Mouse (Mus musculus): ENCODE measurements around the gene Mef2d. TPM values are rescaled to one million over a fixed set of nuclear protein-coding genes. Genes with fewer than 3 reads are reported as not detected.
"Not testable (repeated sequence)": the region's sequence is repeated elsewhere in the genome, so short reads cannot be mapped to it uniquely, and the experiment has no call there.

Mef2d gene
- total RNA-seq, 2 experiments from 2014 or later = 206 to 210 TPM

- Histone ChIP-seq H3K27ac (peak overlapping the region; percentile 88), H3K4me3 (no peak overlapping the region)
- no peak for TF ChIP-seq CTCF (conservative IDR thresholded peaks at IDR 0.05)
- no peak for DNase-seq (ENCODE audit: low spot score in 2 of 2)
Measured at GRCm38 (mm10) chr3:88160856-88161255, 18.7 kb downstream of the Mef2d start.

- Histone ChIP-seq H3K4me3 (no peak overlapping the region), H3K27ac (peak overlapping the region; percentile 88)
- peak; percentile 68 to 82 for DNase-seq (ENCODE audit: low spot score in 2 of 2)
- no peak for TF ChIP-seq CTCF (conservative IDR thresholded peaks at IDR 0.05)
Measured at GRCm38 (mm10) chr3:88162259-88162658, 20.1 kb downstream of the Mef2d start.

DNA sequence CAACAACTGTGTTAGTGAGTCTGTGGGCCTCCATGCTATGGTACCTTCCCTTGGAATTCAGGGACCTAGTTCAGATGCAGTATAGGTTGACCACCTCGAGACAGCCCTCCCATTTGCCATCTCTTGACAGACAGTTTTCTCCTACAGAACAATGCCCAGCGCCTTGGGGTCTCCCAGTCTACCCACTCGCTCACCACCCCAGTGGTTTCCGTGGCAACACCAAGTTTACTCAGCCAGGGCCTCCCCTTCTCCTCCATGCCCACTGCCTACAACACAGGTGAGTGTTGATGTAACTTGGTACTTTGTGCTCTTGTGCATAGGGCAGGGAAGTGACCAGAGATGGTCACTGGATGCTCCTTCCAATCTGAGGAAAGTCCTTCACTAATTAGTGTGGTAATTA, 20.6 kb downstream of the Mef2d start:
- Histone ChIP-seq H3K27ac (peak overlapping the region; percentile 88), H3K4me3 (no peak overlapping the region)
- no peak for DNase-seq (ENCODE audit: low spot score in 2 of 2)
- TF ChIP-seq CTCF (conservative IDR thresholded peaks at IDR 0.05) = no peak

- Histone ChIP-seq H3K4me3 (no peak overlapping the region), H3K27ac (peak overlapping the region; percentile 88)
- no peak for TF ChIP-seq CTCF (conservative IDR thresholded peaks at IDR 0.05)
- DNase-seq (ENCODE audit: low spot score in 2 of 2) = no peak
Measured at GRCm38 (mm10) chr3:88163847-88164246, 21.7 kb downstream of the Mef2d start.

DNA sequence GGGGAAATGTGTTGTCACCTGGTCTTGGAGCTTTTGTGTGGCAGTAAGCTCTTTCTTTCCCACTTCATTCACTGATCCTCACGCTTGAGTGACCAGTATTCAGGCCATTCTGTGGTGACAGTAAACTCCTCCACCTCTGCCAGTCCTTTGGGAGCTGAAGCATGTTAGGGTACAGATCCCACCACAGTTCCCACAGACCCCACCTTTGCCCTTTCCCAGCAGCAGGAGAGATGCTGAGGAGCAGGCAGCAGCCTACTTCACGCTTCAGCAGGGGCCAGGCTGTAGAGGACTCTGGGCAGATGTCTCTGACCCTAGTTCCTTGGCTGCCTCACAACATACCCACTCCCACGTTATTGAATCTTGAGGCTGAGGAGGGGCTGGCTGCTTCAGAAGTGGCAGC, 22.1 kb downstream of the Mef2d start:
- peak overlapping the region; percentile 88 for H3K27ac ChIP-seq
- no peak for DNase-seq (ENCODE audit: low spot score in 2 of 2)
- no peak overlapping the region for H3K4me3 ChIP-seq
- no peak for TF ChIP-seq CTCF (conservative IDR thresholded peaks at IDR 0.05)

DNA sequence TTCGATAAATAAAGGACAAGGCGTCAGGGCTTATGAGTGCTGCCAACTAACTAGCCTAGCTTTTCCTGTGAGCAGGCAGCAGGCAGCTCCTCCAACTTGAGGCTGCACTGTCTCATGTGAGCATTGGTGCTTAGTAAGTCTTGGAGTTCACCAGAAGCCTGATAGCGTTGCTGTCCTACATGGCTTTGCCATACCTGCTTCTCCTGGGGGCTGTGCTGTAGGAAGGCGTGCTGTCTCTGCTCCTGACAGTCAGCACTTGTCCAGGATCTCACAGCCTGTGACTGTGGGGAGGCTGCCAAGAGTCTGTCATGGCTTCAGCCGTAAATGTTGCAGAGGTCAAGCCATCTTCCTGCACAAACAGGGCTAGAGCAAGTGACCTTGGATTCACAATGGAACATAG, 23.9 kb downstream of the Mef2d start:
- no peak for TF ChIP-seq CTCF (conservative IDR thresholded peaks at IDR 0.05)
- Histone ChIP-seq H3K4me3 (no peak overlapping the region), H3K27ac (peak overlapping the region; percentile 49; the same call in 1 of the 2 replicates)
- DNase-seq (ENCODE audit: low spot score in 2 of 2) = no peak

DNA sequence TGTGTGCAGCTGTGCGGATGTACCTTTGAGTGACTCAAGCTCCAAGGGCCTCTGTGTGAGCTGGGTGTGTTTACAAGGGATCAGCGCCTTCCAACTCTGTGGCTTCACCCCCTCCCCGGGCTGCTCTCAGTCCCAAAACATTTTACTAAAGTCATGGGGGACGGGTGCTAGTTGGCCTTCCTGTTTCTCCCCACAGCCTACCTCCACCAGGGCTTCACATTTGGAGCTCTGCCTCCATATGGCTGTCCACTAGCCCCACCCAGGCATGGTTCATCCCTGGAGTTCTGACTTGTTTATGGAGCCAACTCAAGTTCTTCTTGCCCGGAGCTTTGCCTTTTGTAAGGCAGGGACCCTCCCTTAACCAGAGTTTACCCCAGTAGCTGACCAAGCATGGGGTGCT, 28.2 kb downstream of the Mef2d start:
- Histone ChIP-seq H3K27ac (peak overlapping the region; percentile 70), H3K4me3 (no peak overlapping the region)
- TF ChIP-seq CTCF (conservative IDR thresholded peaks at IDR 0.05) = no peak
- no peak for DNase-seq (ENCODE audit: low spot score in 2 of 2)

DNA sequence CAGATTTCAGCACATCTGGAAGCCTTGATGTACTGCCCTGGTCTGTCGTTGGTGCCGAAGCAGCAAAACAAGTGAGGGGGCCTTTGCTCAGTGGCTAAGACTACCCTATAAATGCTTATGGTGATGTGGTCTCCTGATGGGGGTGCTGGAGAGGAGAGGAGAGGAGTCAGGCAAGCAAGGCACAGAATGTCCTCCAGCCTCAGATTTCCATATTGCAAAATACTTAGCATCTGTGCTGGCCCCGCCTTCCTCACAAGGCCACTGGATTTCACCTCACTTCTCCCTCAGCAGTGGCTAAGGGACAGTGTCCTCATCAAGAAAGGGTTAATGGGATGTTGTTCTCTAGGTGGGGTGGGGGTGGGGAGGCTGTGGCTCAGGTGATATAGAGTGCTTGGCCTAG, 30.3 kb downstream of the Mef2d start:
- Histone ChIP-seq H3K4me3 (no peak overlapping the region), H3K27ac (peak overlapping the region; percentile 70)
- DNase-seq (ENCODE audit: low spot score in 2 of 2) = no peak
- TF ChIP-seq CTCF (conservative IDR thresholded peaks at IDR 0.05) = no peak

GRCm38 (mm10) chr3:88173375-88173774, 31.2 kb downstream of the Mef2d start:
- H3K4me3 ChIP-seq = no peak overlapping the region
- peak overlapping the region; percentile 70; the same call in 1 of the 2 replicates for H3K27ac ChIP-seq
- TF ChIP-seq CTCF (conservative IDR thresholded peaks at IDR 0.05) = peak; percentile 87
- DNase-seq (ENCODE audit: low spot score in 2 of 2) = peak in 1 of 2 experiments; percentile 70

- DNase-seq (ENCODE audit: low spot score in 2 of 2) = no peak
- H3K27ac ChIP-seq = no peak overlapping the region
- H3K4me3 ChIP-seq = no peak overlapping the region
- no peak for TF ChIP-seq CTCF (conservative IDR thresholded peaks at IDR 0.05)
Measured at GRCm38 (mm10) chr3:88174894-88175293, 32.7 kb downstream of the Mef2d start.

- no peak for TF ChIP-seq CTCF (conservative IDR thresholded peaks at IDR 0.05)
- Histone ChIP-seq H3K4me3 (peak overlapping the region; percentile 75), H3K27ac (peak overlapping the region; percentile 99)
- no peak for DNase-seq (ENCODE audit: low spot score in 2 of 2)
Measured at GRCm38 (mm10) chr3:88177106-88177505, 34.9 kb downstream of the Mef2d start.

- no peak; the same call in 1 of the 2 replicates for TF ChIP-seq CTCF (conservative IDR thresholded peaks at IDR 0.05)
- H3K4me3 ChIP-seq = peak overlapping the region; percentile 75
- H3K27ac ChIP-seq = peak overlapping the region; percentile 99
- peak; percentile 97 to 100 for DNase-seq (ENCODE audit: low spot score in 2 of 2)
Measured at GRCm38 (mm10) chr3:88177562-88178345, 35.6 kb downstream of the Mef2d start.

DNA sequence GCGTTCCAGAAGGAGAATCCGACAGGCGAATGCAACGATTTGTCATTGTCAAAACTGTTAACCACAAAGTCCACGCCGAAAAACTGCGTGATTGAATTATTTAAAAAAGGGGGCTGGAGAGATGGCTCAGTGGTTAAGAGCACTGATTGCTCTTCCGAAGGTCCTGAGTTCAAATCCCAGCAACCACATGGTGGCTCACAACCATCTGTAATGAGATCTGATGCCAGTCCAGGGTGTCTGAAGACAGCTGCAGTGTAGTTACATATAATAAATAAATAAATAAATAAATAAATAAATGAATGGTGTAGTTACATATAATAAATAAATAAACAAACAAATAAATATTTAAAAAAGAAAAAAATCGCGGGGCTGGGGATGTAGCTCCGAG, 36.2 kb downstream of the Mef2d start:
- Histone ChIP-seq H3K27ac (peak overlapping the region; percentile 99), H3K4me3 (peak overlapping the region; percentile 75)
- not testable (repeated sequence) for DNase-seq (ENCODE audit: low spot score in 2 of 2)

DNA sequence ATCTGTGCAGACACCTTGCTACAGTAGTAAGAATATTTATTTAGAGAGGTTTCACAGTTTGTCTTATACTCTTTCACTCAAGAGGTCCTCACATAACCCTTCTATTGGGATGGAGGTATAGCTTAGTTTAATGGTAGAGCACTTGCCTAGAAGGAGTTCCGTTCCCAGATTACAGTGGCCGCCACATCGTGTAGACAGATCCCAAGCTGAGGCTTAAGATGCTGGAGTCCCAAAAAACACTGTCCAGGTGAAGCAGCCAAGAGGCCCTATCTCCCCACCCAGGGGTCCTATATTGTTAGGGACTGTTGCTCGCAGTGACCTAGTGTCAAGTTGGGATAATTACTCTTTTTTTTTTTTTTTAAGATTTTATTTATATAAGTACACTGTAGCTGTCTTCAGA, 36.8 kb downstream of the Mef2d start:
- H3K27ac ChIP-seq = peak overlapping the region; percentile 14; the same call in 1 of the 2 replicates
- DNase-seq (ENCODE audit: low spot score in 2 of 2) = no peak
- no peak for TF ChIP-seq CTCF (conservative IDR thresholded peaks at IDR 0.05)
- H3K4me3 ChIP-seq = no peak overlapping the region
